Mouse (Mus musculus) adrenal gland, postnatal 4 days (tissue): ENCODE data around the gene Nek10. TPM values are rescaled to one million over a fixed set of nuclear protein-coding genes. Genes with fewer than 3 reads are reported as not detected.
"Not testable (repeated sequence)": the region's sequence is repeated elsewhere in the genome, so short reads cannot be mapped to it uniquely, and the experiment has no call there.

Experiments used
- DNase-seq, 2 experiments: peaks; one replicate each; pipeline ENCODE4 v3.0.0; 2021 to 2022; ENCODE audit warnings: low spot score in 2 of 2, mixed read lengths in 2 of 2
- long read RNA-seq, 2 experiments: library from polyadenylated mRNA; stranded (forward); transcript quantifications; one replicate each; pipeline ENCODE4 v2.0.0; 2021
- total RNA-seq, 2 experiments: library from RNA; stranded (reverse); gene quantifications; 2 replicates each; pipeline ENCODE4 v1.2.3; 2021

The Nek10 gene
- under 1 TPM; 0.17 to 0.23 TPM for total RNA-seq
- long read RNA-seq, experiment 1, result 0 reads
- long read RNA-seq, experiment 2, result 0 reads

DNA sequence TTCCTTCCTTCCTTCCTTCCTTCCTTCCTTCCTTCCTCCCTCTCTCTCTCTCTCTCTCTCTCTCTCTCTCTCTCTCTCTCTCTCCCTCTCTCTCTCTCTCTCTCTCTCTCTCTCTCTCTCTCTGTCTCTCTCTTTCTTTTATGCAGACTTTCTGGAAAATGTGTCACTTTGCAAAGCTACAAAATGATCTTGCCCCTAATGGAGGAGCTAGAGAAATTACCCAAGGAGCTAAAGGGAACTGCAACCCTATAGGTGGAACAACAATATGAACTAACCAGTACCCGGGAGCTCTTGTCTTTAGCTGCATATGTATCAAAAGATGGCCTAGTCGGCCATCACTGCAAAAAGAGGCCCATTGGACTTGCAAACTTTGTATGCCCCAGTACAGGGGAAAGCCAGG is at the start of gene Nek10:
TSS of gene Nek10 (plus strand) at position 301 of the 400 bp plus-strand sequence.
- not testable (repeated sequence) for DNase-seq

DNA sequence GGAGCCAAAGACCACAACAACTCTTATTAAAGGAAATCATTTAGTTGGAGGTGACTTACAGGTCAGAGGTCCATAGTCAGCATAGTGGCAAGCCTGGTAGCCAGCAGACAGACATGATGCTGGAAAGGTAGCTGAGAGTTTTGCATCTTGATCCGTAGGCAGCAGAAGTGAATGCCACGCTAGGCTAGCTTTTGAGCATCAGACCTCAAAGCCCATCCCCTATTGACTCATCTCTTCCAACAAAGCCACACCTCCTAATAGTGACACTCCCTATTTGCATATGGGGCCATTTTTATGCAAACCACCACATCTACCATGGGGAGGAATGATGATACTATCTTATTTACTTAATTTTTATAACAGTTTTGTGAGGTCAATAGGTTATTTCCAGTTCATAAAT is 22.0 kb upstream of the Nek10 start:
- DNase-seq, result no peak

DNA sequence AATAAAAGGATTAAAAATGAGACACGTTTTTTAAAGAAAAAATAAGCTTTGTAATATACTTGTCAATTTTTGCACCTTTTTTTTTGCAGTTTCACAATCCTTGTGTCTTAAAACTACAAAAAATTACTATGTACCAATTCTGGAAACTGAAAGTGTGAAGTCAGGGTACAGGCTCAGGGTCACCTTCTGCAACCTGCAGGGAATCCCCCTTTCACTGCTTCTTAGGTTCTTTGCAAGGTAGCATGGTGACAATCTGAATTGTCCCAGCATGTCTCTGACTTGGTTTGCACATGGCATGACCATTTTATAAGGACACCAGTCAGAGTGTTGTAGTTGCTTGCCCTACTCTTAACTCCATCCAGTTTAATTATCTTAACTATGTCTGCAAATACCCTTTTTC is 19.0 kb upstream of the Nek10 start:
- no peak for DNase-seq

DNA sequence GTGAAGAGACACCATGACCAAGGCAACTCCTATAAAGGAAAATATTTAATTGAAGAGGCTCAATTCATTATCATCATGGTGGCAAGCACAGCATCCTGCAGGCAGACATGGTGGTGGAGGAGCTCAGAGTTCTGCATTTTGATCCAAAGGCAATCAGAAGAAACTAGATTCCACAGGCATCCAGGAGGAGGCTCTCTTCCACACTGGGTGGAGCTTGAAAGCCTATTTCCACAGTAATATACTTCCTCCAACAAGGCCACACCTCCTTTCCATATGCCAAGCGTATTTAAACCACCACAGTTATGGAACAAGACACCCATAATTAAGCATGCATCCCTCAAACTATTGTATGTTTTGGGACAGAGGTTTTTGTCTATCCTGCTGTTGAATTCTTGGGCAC is 16.2 kb upstream of the Nek10 start:
- no peak for DNase-seq

DNA sequence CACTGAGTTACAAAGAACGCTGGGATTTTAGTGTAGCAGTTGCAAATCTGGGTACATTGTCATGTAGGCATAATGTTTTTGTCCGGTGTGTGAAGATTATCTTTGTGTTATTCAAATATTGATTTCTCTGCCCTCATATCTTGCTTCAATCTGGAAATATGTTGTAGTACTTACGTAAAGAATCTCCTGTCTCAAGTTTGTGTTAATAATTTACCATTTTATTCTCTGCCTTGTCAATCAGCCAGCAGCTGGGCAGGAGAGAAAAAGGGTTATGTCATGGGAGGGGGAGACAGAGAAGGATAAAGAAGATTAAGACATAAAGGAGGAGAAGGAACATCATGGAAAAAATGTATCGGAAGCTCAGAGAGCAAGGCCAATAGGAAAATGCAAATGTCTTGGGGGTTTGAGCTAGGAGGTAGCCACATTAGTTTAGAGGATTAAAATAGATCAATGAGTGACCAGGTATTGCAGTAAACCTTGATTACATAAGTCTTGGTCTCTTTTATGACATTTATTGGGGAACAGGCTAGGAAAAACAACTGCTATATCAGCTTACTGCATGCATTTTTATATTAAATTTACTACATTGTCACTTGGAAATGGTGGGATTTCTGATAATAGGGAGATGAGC is 13.3 kb upstream of the Nek10 start:
- DNase-seq, result no peak

DNA sequence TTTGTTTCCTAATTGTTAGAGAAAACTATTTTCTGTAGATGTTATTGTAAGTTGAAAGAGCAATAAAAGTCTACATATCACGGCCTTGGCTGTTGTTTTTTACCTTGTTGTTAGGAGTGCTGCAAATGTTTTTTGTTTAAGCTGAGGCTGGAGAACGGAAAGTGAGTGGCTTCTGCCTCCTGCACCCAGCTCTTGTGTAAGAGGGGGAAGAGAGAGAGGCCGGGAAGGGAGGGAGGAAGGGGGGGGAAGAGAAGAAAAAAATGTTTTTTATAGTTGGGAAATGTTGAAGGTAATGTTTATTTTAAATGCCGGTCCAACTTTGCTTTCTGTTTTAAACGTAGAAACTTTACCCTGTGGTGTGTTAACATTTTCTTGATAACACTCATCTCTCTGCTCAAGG is 3.4 kb upstream of the Nek10 start:
- DNase-seq, result no peak

DNA sequence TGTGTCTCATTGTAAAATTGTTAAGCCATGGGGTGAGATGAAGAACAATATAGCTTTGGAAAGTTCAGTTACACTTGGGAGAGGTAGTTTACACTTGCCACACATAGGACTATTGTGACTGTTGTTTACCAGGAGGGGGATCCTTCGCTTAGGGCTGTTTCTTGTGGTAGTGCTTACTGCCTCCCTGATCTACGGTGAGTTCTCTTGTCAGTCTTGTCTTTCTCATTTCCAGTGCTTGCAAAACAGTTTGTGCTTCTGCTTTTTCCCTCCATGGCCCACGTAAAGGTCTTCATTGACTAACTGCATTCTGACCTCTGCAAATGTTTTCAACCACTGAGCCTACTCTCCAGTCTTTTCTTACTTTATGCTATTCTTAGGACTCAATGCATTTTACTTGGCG is 2.9 kb upstream of the Nek10 start:
- no peak for DNase-seq

DNA sequence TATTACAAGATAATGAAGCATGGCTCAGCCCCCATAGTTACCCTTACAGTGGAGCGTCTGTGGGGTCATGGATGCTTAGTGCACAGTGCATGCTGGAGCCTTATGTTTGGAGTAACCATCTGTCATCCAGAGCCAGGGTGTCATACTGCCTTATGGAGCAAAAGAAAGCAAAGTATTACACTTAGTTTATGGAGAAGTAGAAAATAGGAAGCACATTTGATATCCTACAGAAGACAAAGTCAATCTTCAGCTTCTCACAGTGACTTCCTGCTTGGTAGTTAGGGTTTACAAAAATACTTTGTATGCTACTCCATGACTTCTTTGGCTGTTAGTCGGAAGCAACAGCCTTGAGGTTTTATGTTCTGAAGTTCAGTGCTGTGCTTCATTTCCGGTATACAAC is 2.4 kb upstream of the Nek10 start:
- no peak for DNase-seq

DNA sequence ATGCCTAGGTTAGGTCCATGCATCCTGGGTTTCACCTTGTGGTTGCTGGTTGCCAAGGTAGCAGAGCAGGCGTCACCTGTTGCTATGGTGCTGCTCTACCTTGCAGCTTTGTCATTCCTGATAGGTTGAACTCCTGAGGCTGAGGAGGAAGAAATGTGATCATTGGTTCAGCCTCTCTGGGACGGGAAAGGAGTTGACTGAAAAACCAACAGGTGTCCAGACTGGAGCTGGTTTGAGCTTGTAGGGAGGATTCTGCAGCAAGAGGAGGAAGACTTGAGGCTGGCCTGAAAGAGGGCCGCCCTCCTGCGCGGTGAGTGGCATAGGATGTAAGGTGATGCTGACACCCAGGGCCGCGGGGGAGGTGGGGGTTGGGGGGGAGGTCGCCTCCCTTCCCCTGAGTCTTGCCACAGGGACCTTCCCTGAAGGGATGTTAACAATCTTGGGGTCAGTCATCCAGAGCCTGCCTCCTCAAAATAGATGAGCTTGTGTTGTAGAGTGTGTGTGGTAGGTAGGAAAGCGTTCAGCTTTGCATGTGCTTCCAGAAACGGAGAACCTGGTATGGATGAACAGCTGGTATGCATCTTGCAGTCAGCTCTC is 804 bp downstream of the Nek10 start:
- no peak for DNase-seq

DNA sequence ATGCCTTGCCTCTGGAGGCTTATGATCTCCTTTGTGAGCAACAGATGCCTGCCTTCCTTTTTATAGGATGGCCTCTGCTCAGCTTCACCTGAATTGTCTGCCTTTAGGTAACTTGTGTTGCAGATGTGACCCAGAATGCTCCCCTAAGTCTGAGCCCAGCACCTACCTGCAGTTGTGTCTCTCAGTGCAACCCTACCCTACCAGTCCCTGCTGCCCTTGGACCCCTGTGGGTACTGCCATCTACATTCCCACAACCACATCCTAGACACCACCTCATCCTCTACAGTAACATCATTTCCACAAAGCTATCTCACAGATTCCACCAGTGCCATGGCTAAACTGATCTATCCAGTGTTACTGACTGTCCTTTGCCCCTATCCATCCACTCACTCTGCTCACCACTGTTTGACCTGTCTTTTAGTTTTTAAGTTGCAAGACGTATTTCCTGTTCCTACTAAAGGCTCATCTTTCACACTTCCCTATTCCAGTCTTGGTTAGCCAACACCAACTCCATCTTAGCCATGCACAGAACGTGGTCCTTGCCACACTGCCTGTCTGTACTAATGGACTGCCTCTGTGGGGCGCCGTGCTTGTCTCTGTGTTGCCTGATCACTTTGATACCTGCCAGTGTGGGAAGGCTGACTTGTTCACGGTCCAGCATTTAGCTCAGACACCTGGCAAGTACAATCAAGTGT is 1.4 kb downstream of the Nek10 start:
- no peak for DNase-seq

DNA sequence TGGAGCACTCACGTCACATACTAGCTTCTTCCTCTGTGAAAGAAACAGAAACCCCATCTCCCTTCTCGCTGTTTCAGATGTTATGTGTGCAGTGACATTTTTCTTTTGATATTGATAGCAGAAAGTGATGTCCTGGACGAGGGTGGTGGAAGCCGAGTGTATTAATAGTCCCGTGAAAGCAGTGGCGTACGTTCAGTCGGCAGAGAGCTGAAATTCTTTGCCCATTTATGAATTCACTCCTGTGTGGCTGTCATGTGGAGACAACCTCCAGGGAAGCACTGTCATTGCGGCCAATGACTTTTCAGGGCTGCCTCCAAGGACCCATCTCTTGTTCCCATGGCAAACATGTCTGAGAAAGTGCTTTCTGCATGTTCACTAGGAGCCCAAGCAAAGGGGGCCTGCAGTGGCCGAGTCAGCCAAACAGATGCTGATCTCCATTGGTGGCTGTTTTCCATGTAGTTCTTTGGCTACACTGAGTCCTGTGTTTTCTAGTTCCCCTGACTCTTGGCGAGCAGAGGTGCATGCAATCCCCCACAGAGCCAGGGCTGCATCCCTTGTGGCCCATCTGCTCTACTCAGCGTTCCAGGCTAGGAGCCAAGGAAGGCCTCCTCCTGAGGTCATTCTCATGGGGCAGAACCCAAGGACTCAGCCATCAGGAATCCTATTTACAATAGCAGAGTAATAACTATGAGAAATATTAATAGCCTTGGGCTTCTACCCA is 29.5 kb downstream of the Nek10 start:
- peak; percentile 24 to 57 for DNase-seq

DNA sequence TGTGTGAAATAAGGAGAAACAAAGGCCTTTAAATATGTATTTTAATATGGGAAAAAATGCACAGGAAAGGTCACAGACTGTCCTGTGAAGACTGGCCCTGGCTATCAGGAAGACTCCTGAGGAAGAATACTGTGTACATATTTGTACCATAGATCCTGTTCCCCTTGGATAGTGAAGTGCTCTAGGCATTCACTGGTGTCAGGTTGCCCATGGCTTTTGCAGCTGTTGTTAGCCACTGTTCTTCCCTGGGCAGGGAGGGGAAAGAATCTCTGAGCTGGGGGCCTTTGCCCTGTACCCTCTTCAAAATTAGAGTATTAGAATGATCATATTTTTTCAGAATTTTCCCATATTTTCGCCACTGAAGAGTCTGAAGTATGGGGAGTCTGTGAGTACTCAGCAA is 30.3 kb downstream of the Nek10 start:
- DNase-seq, result no peak

DNA sequence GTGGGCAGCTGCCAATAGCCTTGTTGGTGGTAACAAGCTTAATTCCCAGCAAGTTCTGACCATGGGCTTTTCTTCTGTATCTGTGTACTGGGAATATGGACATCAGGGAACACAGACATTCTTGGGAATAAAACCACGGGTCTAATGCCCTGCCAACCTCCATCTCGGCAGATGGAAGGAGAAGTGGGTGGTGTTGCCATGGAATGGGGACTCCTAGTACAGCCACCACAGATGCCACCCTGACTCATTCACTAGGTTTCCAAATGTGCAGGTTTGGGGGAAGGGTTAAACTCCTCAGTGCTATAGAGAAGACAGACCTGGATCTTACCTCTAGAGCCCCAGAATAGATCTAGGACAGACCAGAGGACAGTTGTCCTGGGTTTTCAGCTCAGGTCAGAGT is 31.1 kb downstream of the Nek10 start:
- DNase-seq, result no peak

DNA sequence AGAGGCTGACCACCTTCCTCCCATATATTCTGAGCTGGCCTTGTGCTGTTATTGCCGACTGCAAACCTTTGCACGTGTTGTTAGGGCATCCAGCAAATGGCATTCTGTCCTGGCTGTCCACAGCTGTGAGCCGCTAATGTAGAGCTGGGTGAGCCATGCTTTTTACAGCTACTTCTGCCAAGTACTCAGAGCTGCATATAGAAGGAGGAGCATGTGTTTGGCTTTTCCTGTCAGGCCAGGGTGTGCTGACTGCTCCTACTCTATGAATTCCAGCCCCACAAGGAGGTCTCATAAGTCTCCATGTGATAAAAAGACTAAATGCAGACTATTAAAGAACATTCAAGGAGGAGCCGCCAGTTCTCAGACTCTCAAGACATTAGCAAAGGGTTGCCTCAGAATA is 34.4 kb downstream of the Nek10 start:
- no peak for DNase-seq

DNA sequence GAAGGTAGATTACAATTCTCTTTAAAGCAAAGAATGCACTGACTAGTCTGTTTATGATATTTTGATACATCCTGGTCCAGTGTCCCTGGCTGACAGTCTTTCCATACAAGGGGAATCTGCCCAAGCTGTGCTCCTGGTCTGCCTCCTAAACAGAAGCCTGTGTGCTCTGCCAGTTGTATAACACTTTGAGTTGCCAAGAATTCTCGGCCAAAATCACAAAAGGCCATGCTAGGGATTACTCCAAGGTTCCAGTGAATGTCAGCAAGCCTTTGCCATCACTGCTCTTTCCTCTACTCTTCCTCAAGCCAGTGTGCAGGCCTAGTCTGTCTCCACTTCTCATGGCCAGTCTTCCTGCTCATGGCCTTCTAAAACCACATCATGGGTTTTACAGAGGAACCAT is 34.9 kb downstream of the Nek10 start:
- DNase-seq, result no peak

DNA sequence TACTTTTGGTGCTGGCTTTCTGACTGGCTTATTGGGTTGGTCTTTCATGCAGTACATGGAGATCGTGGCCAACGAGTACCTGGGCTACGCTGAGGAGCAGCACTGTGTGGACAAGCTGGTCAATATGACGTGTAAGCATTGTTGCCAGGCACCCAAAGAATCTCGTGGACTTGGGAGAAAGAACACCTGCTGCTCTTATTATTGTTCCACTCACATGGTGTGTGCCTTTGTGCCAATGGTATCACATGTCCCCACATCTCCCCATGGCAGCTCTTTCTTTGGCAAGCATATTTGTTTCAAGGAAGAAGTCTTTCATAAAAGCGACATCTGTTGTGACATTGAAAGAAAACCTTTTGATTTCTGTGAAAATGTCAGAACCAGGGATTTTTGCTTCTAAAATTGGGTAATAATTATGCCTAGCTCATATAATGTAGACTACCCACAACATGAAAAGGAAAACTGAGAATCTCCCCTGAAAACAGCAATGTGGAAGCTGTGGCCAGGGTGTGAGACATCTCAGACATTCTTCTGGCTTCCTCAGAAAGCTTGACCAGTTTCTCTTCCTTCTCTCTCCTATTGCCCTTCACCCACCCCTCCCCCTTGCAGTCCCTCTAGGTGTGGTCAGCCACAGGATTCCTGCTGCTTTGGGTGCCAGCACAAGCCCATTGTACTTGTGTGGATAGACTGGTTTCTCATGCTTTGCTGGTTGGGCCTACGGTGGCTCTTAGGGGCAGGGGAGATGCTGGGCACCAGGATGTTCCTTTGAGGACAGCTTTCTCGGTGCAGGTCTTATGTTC is 39.7 kb downstream of the Nek10 start:
- DNase-seq, result no peak

DNA sequence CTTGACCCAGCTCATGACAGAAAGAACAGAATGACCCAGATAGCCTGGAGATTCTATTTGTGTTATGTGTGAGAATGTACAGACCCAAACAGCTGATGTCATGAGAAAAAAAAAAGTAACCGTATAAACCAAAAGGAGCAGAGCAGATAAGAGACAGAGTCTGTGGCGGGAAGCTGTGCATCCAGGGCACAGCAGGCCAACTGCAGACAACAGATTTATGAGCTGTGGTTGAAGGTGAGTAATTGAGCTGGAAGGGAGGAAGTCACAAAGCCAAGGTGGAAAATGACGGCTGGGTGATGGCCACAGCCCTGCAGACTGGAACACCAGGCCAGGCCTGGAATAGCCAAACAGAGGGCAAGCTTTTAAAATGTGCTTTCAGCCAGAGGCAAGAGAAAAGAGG is 49.6 kb downstream of the Nek10 start:
- no peak for DNase-seq

DNA sequence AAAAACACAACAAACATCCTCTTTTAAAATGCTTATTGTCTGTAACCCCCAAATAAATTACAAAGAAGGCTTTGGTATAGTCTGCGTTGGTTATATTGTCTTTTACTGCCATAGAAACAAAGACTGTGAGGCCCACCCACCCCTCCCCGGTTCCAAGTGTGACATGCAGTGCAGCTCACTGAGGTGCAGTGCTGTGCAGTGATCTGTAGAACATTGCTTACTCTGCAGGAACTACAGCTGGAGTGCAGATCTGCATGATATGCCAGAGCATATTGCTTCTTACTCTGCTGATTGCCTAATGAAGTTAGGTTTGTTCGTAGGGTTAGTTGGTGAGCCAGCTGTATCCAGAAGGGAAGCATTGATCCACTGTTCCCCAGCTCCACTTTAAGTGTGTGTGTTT is 57.1 kb downstream of the Nek10 start:
- DNase-seq, result no peak

DNA sequence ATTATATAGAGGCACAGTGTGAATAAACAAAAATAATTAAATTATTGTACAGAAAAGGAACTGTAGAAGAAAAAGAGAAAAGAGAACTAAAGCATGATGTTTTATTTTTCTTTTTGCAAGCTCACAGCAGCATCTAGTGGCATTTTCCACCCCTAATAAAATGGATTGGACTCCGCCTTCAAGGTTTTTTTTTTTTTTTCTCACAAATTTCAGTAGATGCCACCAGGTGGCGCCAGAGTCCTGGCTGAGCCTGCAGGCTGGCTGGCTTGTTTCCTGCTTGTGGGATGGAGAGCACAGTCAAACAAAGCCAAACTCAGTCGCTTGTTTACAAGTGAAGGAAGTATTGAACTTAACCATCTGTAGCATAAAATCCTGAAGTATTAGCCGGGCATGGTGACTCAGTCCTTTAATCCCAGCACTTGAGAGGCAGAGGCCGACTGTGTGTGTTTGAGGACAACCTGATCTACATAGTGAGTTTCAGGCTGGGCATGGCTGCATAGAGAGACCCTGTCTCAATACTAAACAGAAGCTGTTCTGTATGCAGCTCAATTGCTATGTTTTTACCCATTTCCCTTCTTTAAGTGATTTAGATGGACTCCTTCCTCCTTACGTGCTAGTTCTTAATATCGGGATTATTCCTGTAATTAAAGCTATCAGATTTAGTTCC is 60.6 kb downstream of the Nek10 start:
- peak; percentile 30 to 71 for DNase-seq

DNA sequence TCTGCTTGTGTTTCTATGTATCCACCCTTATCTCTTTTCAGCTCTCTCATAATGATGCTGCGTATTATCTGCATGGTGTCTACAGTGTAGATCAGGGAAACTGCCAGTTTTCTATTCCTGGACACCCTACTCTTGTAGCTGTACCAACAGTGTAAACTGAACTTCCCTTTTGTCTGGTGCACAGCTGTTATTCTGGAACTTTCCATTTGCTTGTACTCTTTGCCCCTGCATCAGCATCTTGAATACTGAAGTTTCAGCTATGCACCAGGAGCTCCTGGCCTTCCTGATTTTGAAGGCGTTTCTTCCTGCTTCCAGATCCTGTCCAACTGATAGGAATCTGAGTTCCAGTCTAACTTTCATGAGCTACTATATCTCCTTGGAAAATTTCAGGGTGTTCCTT is 66.0 kb downstream of the Nek10 start:
- no peak for DNase-seq

DNA sequence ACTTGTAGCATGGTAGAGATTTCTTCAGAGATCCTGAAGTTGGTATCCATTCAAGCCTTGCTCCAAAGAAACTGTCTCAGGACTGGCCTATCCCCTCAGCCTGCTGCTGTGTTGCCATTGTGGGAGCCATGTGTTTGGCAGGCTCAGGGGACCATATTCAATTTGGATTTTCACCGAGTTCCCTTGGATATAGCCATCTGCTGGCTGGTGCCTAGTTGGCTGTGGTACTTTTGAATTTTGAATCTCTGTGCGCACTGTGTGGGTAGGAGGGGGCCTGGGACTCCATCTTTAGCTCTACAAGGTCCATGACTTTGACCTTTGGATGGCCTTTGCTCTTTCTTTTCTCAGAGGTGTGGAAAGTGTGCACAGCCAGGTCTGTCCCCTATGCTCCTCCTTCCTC is 66.8 kb downstream of the Nek10 start:
- no peak for DNase-seq
